Mouse (Mus musculus): ENCODE measurements at regions not wholly inside any gene's neighbourhood (a gene's known extent, or its start where the extent isn't known, plus 50 kb on each side); places are given as distances from the start of the nearest gene placed in this dataset.
A peak's percentile ranks its signal among the peaks of the same experiment; 100 is the strongest.

DNA sequence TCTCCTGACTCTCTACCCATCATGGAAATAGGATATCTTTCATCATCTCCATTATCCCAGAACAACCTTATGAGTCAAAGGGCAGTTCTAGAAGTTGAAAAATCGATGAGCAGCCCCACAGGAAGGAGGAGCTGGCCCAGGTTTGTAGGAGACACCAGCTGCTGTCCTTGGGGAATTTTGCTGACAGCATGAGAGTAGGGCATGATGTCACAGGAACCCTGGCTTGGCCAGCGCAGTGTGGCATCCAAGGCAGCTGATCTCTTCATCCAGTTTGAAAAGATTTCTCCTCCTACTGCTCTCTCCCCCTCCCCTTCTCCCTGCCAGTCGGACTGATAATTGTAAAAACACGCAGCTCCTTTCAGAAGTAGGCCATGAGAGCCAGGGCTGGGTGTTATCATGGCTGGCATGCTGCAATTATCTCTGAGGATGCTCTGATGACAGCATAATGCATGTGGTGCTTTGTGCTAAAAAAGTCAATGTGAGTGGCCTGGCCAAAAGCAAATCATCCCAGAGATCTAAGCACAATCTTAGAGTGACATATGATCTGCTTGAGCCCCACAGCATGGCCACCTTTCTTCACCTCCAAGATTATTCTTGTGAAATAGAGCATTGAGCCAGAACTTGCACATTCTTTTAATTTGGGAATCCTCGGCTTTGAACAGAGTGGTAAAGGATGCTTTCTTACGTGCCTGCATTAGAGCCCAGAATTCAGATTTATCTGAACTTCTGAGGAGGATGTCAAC is 54.2 kb downstream of the Gjd2 start:
- DNase-seq, result no peak

DNA sequence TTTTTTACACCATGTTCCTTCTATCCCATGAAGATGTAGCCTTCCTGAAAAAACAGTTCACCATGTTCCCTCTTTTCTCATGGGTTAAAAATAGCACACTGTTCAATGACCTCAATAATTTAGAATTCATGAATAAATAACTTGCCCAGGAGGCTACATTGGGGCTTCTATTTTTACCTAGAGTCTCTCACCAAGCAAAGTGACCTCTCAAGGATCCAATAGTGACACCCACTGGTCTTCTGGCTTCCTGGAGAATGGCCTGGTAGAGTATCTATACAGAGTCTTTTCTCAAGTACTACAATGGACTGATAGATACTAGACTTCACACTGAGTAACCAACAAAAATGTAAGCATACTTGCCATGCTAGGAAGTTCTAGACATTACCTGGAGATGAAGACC is 60.9 kb downstream of the Gjd2 start:
- DNase-seq, result peak; percentile 26 to 40

GRCm38 (mm10) chr2:113949296-113949990 is 64.0 kb downstream of the Gjd2 start:
- no peak for DNase-seq

GRCm38 (mm10) chr2:113931689-113932088 is 81.7 kb downstream of the Gjd2 start:
- no peak for DNase-seq

DNA sequence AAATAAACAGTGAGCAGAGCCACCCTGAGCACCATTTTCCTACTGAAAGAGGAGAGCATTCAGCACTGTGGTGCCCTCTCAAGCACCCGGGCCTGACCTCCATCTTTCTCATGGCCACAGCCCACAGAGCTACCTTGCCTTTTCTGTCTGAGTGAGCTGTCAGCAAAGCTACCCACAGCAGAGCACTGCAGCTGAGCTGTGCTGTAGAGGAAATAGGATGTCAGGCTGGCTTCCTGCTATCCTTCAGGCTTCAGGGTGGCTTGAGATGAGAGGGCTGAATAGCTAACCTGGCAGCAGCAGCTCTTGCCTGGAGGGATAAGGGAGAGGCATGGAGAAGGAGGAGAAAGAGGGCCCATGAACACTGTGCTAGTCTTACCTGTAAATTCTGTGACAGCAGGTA is 82.5 kb downstream of the Gjd2 start:
- DNase-seq, result no peak

GRCm38 (mm10) chr2:113929650-113930049 is 81.2 kb upstream of the Arhgap11a start:
- no peak for DNase-seq

- peak in 1 of 2 experiments; percentile 14 for DNase-seq
These were observed 75.7 kb upstream of the Arhgap11a start for GRCm38 (mm10) chr2:113924138-113924537.

- DNase-seq, result peak in 1 of 2 experiments; percentile 13
These were observed 70.5 kb upstream of the Arhgap11a start for GRCm38 (mm10) chr2:113918913-113919312.

DNA sequence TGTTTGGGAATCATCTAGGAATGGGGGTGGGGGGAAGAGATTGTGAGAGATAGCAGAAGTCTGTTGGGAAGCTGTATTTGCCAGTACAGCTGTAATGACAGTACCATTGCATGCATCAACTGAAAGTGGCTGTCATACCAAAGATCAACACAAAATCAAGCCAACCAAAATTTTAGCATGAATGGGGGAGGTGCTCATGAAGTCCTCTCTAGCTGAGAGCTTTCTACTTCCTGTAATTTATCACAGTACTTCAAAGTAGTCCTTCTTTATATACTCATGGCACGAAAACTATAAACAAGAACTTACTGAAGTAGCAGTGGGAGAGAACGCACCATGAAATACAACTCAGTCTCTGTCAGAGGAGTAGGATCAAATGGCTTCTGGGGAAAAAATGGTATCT is 65.8 kb upstream of the Arhgap11a start:
- DNase-seq, result no peak

DNA sequence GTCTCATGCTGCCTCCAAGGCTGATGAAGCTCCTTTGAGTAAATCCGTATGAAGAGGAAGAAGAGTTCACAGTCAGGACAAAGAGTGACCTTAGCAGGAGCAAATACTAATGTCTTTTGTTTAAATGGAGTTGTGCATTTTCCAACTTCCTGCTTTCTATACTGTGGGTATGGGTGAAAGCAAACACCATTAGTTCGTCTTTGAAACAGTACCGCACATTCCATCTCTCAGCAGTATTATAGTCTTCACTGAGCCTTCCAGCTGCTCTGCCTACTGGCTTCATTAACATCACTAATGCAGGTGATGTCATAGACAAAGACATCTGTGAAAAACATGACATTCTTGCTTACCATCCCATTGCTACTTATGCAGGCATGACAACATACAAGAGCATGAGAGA is 62.7 kb upstream of the Arhgap11a start:
- no peak for DNase-seq

DNA sequence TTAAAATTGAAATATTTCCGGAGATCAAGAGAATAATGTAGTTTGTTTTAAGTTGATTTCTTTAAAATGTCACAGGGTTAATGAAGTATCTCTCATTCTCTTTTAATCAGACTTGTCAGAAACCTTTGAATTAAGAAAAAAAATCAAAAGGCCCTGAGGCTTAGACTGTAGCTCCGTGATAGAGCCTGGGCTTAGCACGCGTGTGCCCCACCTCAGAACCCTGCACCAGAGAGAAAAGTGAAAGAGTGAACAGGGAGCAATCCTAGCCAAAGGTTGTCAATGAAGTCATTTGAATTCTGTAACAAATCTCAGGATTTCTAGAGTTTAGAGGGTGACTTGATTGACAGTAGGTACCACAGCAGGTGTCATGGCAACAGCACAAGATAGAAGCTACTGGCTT is 61.0 kb upstream of the Arhgap11a start:
- no peak for DNase-seq

DNA sequence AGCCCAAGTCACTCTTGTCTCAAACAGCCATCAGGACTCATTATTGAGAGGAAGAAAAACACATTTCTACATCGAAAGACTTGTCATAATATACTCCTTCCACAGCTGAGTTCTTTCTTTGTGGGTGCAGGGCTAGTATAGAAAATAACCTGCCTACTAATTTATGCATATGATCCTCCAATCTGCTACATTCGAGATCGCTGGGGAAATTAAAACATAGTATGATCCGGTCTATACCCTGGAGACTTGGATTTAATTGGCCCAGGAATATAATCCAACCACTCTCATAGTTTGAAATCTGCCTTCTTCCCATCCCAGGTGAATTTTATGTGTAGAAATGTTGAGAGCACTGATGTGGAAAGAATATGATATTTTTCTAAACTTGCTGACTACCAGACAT is 60.2 kb upstream of the Arhgap11a start:
- no peak for DNase-seq

DNA sequence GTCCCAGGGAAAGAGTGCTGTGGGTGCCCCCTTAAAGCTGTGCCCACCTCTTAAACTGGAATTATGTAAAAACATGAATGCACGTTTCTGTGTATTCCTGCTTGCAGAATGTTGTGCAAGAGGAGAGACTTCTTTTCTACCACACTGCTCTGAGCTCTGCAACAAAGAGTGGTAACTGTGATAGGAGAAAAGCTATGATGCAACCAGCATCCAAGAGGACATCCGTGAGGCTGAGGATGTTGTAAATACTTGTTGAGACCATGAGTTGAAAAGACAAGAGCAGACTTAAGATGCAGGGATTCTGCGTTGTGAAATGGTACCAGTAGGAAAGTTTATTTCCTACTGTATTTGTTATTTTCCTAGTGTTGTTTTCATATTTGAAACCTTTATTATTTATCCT is 56.0 kb upstream of the Arhgap11a start:
- DNase-seq, result no peak

DNA sequence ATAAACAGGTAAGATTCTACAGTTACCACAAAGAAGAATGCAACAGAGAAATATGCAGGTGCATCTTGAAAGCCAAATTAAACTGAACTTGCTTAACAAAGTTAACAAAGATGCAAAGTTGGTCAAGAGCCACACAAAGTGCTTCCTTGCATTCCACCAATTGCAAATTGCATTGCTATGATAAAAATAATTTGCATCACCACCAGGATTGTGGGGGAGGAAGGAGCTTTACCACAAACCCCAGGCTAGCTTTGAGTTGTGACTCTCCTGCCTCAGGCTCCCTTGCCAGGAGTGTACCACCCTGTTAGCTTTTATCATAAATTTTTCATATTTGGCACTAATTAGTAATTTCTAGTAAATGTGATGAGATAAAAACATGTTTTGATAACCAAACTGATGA is 55.4 kb upstream of the Arhgap11a start:
- no peak for DNase-seq

- DNase-seq, result no peak
These were observed 54.6 kb upstream of the Arhgap11a start for GRCm38 (mm10) chr2:113903006-113903545.

DNA sequence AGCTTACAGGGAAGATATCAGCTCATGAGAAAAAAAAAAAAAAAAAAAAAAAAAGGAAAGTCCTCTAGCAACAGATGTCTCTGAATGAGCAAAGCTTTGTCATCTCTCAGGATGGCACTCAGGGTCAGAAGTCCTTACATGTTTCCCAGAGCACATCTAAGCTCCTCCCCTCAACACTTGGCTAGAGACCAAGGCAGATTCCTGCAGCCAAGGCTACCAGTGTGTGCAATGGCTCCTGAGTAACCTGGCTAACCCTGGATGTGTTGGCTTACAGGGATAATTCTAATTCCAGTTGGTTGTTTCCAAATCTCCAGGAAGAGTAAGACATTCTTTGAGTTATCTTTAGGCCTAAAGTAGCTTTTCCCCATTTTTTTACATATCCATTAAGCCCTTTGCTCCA is 53.9 kb upstream of the Arhgap11a start:
- peak in 1 of 2 experiments; percentile 6 for DNase-seq

DNA sequence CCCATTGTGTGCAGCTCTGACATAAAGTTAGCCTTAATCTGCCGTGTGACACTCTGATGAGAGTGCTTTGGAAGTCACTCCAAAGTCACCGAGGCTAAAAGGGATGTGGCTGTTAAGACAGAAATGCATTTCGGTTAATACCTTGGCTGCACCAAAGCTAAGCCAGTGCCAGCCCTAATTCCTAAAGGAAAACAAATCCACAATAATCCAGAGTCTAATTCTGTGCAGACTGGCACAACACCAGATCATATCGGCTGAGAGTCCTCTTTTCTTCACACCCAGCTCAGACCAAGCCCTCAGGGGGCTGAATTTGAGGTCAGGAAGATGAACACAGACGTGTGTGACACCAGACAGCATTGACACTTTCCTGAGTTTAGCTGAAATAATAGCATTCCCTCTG is 52.0 kb upstream of the Arhgap11a start:
- DNase-seq, result peak in 1 of 2 experiments; percentile 1

- no peak for DNase-seq
These were observed 50.3 kb upstream of the Arhgap11a start for GRCm38 (mm10) chr2:113898747-113899146.

Data from heart, adult 18-20 months (tissue).